Mouse (Mus musculus) kidney, postnatal 25 days (tissue): ENCODE data around the gene Mbnl1.

Source experiments
- DNase-seq, 2 experiments: peaks; one replicate each; pipeline ENCODE4 v3.0.0; 2021; ENCODE audit warnings: mixed read lengths in 2 of 2

Gene Mbnl1

GRCm38 (mm10) chr3:60615057-60615606 lies 142.5 kb downstream of the Mbnl1 start:
- DNase-seq, result peak; percentile 65 to 83

- no peak for DNase-seq
Observed at GRCm38 (mm10) chr3:60615615-60616014, 143.0 kb downstream of the Mbnl1 start.

GRCm38 (mm10) chr3:60616147-60616546 lies 143.5 kb downstream of the Mbnl1 start:
- no peak for DNase-seq

- DNase-seq, result no peak
Observed at GRCm38 (mm10) chr3:60617643-60618042, 145.0 kb downstream of the Mbnl1 start.

- no peak for DNase-seq
Observed at GRCm38 (mm10) chr3:60620236-60620635, 147.6 kb downstream of the Mbnl1 start.

- no peak for DNase-seq
Observed at GRCm38 (mm10) chr3:60631183-60631582, 158.6 kb downstream of the Mbnl1 start.

GRCm38 (mm10) chr3:60631754-60632153 lies 159.1 kb downstream of the Mbnl1 start:
- no peak for DNase-seq

GRCm38 (mm10) chr3:60632796-60633466 lies 160.3 kb downstream of the Mbnl1 start:
- DNase-seq, result no peak

- no peak for DNase-seq
Observed at GRCm38 (mm10) chr3:60638530-60638929, 165.9 kb downstream of the Mbnl1 start.

GRCm38 (mm10) chr3:60639135-60639534 lies 166.5 kb downstream of the Mbnl1 start:
- peak in 1 of 2 experiments; percentile 18 for DNase-seq

- DNase-seq, result no peak
Observed at GRCm38 (mm10) chr3:60642227-60642626, 169.6 kb downstream of the Mbnl1 start.

- no peak for DNase-seq
Observed at GRCm38 (mm10) chr3:60645531-60645930, 172.9 kb downstream of the Mbnl1 start.

GRCm38 (mm10) chr3:60648293-60648692 lies 175.7 kb downstream of the Mbnl1 start:
- no peak for DNase-seq

- DNase-seq, result no peak
Observed at GRCm38 (mm10) chr3:60660762-60661161, 188.1 kb downstream of the Mbnl1 start.
